Mouse (Mus musculus): ENCODE data around the gene Dlg1.

- TF ChIP-seq HCFC1 (IDR thresholded peaks at IDR 0.05; ENCODE audit: borderline replicate concordance, insufficient read depth, low read length) (no peak), ZC3H11A (IDR thresholded peaks at IDR 0.05; ENCODE audit: borderline replicate concordance, low read depth, low read length) (no peak)
Measured at GRCm38 (mm10) chr16:31893396-31894141, 230.3 kb downstream of the Dlg1 start.

Data from ES-E14 (cell line).